Mouse (Mus musculus): ENCODE measurements at regions not wholly inside any gene's neighbourhood (a gene's known extent, or its start where the extent isn't known, plus 50 kb on each side); places are given as distances from the start of the nearest gene placed in this dataset.
"Not testable (repeated sequence)": the region's sequence is repeated elsewhere in the genome, so short reads cannot be mapped to it uniquely, and the experiment has no call there.

- 69% methylated on average over 9 of the region's 9 CpGs for WGBS
- Histone ChIP-seq H3K9me3 (ENCODE audit: control insufficient read depth, low read length) (no peaks in the 10 kb centered on the region), H3K27ac (ENCODE audit: low read length) (no peak overlapping the region), H3K27me3 (ENCODE audit: control insufficient read depth, insufficient read depth, low read depth, low read length) (no peaks in the 10 kb centered on the region), H3K9ac (ENCODE audit: low read length) (no peak overlapping the region), H3K36me3 (ENCODE audit: control insufficient read depth, insufficient read depth, low read length) (no peaks in the 10 kb centered on the region), H3K4me2 (ENCODE audit: low read depth, low read length) (no peak overlapping the region), H3K4me3 (ENCODE audit: low read length) (no peak overlapping the region), H3K4me1 (replicated peaks; ENCODE audit: control insufficient read depth, insufficient read depth, low read length) (no peaks in the 10 kb centered on the region)
- no peak for ATAC-seq (ENCODE audit: low read depth)
Measured at GRCm38 (mm10) chr2:3910086-3910891, 107.2 kb upstream of the Frmd4a start.

GRCm38 (mm10) chr2:3915141-3915540 lies 102.4 kb upstream of the Frmd4a start:
- Histone ChIP-seq H3K27ac (ENCODE audit: low read length) (no peak overlapping the region), H3K9ac (ENCODE audit: low read length) (no peak overlapping the region), H3K4me1 (replicated peaks; ENCODE audit: control insufficient read depth, insufficient read depth, low read length) (no peaks in the 10 kb centered on the region), H3K4me2 (ENCODE audit: low read depth, low read length) (no peak overlapping the region), H3K4me3 (ENCODE audit: low read length) (no peak overlapping the region), H3K36me3 (ENCODE audit: control insufficient read depth, insufficient read depth, low read length) (no peaks in the 10 kb centered on the region), H3K27me3 (ENCODE audit: control insufficient read depth, insufficient read depth, low read depth, low read length) (no peaks in the 10 kb centered on the region), H3K9me3 (ENCODE audit: control insufficient read depth, low read length) (no peaks in the 10 kb centered on the region)
- 78% methylated on average over 7 of the region's 7 CpGs for WGBS
- no peak for ATAC-seq (ENCODE audit: low read depth)

- 82% methylated on average over 3 of the region's 3 CpGs for WGBS
- no peaks in the 10 kb centered on the region for H3K9me3 ChIP-seq (ENCODE audit: control insufficient read depth, low read length)
- H3K27ac ChIP-seq (ENCODE audit: low read length): no peak overlapping the region
- no peaks in the 10 kb centered on the region for H3K36me3 ChIP-seq (ENCODE audit: control insufficient read depth, insufficient read depth, low read length)
- H3K4me2 ChIP-seq (ENCODE audit: low read depth, low read length): no peak overlapping the region
- H3K4me1 ChIP-seq (replicated peaks; ENCODE audit: control insufficient read depth, insufficient read depth, low read length): no peaks in the 10 kb centered on the region
- no peak for ATAC-seq (ENCODE audit: low read depth)
- H3K4me3 ChIP-seq (ENCODE audit: low read length): no peak overlapping the region
- no peaks in the 10 kb centered on the region for H3K27me3 ChIP-seq (ENCODE audit: control insufficient read depth, insufficient read depth, low read depth, low read length)
- no peak overlapping the region for H3K9ac ChIP-seq (ENCODE audit: low read length)
Measured at GRCm38 (mm10) chr2:3916365-3916764, 101.2 kb upstream of the Frmd4a start.

DNA sequence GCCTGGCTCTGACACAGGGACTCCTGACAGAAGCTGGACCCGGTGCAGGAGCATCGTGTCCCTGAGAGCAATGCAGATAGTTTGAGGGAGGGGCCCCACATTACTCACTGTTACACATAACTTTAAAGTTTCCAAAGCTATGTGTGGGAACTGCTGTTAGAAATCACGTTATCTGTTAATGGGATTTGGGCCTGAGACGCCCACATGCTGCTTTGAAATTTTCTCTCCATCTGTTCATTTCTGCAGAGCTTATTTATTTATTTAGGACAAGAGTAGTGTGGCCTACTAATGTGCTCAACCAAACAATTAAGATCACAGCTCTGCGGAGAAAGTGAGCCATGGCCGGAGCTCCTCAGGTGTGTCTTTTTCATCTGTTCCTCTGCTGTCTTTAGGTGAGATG lies 99.4 kb upstream of the Frmd4a start:
- Histone ChIP-seq H3K27ac (ENCODE audit: low read length) (no peak overlapping the region), H3K4me3 (ENCODE audit: low read length) (no peak overlapping the region), H3K27me3 (ENCODE audit: control insufficient read depth, insufficient read depth, low read depth, low read length) (no peaks in the 10 kb centered on the region), H3K9ac (ENCODE audit: low read length) (no peak overlapping the region), H3K36me3 (ENCODE audit: control insufficient read depth, insufficient read depth, low read length) (no peaks in the 10 kb centered on the region), H3K4me2 (ENCODE audit: low read depth, low read length) (no peak overlapping the region), H3K9me3 (ENCODE audit: control insufficient read depth, low read length) (no peaks in the 10 kb centered on the region), H3K4me1 (replicated peaks; ENCODE audit: control insufficient read depth, insufficient read depth, low read length) (no peaks in the 10 kb centered on the region)
- 56% methylated on average over 6 of the region's 6 CpGs for WGBS
- no peak for ATAC-seq (ENCODE audit: low read depth)

DNA sequence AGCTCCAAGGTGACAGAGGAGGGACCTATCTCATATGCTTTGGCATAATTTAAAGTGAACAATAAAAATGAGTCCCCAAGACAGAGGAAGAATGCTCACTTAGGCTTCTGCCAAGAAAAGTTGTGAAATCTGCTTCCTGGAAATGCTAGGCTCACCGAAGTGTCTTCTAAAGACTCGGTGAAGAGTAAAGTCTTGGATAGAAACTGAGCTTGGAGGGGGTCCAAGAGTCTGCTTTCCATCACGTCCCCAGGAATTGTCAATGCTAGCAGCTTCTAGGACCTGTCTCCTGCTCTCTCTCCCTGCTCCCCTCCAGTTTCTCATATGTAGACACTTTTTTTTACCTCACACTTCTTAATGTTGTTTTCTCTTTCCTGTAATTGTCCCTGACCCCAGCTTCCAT lies 97.6 kb upstream of the Frmd4a start:
- no peaks in the 10 kb centered on the region for H3K4me1 ChIP-seq (replicated peaks; ENCODE audit: control insufficient read depth, insufficient read depth, low read length)
- H3K4me2 ChIP-seq (ENCODE audit: low read depth, low read length): no peak overlapping the region
- H3K4me3 ChIP-seq (ENCODE audit: low read length): no peak overlapping the region
- H3K9me3 ChIP-seq (ENCODE audit: control insufficient read depth, low read length): no peaks in the 10 kb centered on the region
- ATAC-seq (ENCODE audit: low read depth): no peak
- no peak overlapping the region for H3K27ac ChIP-seq (ENCODE audit: low read length)
- no peaks in the 10 kb centered on the region for H3K27me3 ChIP-seq (ENCODE audit: control insufficient read depth, insufficient read depth, low read depth, low read length)
- no peaks in the 10 kb centered on the region for H3K36me3 ChIP-seq (ENCODE audit: control insufficient read depth, insufficient read depth, low read length)
- WGBS: 48% methylated on average over 3 of the region's 3 CpGs
- H3K9ac ChIP-seq (ENCODE audit: low read length): no peak overlapping the region

DNA sequence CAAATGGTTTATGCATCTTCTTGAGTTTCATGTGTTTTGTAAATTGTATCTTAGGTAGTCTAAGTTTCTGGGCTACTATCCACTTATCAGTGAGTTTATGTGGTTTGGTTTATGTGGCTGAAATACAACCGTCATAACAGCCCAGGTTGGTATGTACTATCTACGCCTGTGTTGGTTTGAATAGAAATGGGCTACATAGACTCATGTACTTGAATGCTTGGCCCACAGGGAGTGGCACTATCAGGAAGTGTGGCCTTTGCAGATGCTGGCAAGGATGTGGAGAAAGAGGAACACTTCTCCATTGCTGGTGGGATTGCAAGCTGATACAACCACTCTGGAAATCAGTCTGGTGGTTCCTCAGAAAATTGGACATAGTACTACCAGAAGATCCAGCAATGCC lies 96.4 kb upstream of the Frmd4a start:
- not testable (repeated sequence) for H3K4me2 ChIP-seq (ENCODE audit: low read depth, low read length); ATAC-seq (ENCODE audit: low read depth); H3K27me3 ChIP-seq (ENCODE audit: control insufficient read depth, insufficient read depth, low read depth, low read length); H3K36me3 ChIP-seq (ENCODE audit: control insufficient read depth, insufficient read depth, low read length); H3K4me1 ChIP-seq (replicated peaks; ENCODE audit: control insufficient read depth, insufficient read depth, low read length); H3K9ac ChIP-seq (ENCODE audit: low read length); H3K27ac ChIP-seq (ENCODE audit: low read length); H3K4me3 ChIP-seq (ENCODE audit: low read length); H3K9me3 ChIP-seq (ENCODE audit: control insufficient read depth, low read length)
- 92% methylated on average over 2 of the region's 2 CpGs for WGBS

DNA sequence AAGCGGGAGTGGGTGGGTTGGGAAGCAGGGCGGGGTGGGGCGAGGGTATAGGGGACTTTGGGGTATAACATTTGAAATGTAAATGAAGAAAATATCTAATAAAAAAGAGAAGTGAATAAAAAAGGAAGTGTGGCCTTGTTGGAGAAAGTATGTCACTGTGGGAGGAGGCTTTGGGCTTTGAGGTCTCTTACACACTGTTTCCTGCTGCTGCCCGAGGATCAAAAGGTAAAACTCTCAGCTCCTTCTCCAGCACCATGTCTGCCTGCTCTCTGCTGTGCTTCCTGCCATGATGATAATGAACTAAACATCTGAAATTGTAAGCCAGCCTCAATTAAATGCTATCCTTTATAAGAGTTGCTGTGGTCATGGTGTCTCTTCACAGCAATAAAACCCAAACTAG lies 94.8 kb upstream of the Frmd4a start:
- no peak overlapping the region for H3K9ac ChIP-seq (ENCODE audit: low read length)
- H3K9me3 ChIP-seq (ENCODE audit: control insufficient read depth, low read length): no peaks in the 10 kb centered on the region
- H3K27ac ChIP-seq (ENCODE audit: low read length): no peak overlapping the region
- ATAC-seq (ENCODE audit: low read depth): no peak
- no peaks in the 10 kb centered on the region for H3K4me1 ChIP-seq (replicated peaks; ENCODE audit: control insufficient read depth, insufficient read depth, low read length)
- H3K27me3 ChIP-seq (ENCODE audit: control insufficient read depth, insufficient read depth, low read depth, low read length): no peaks in the 10 kb centered on the region
- no peak overlapping the region for H3K4me2 ChIP-seq (ENCODE audit: low read depth, low read length)
- WGBS: 88% methylated on average over 4 of the region's 4 CpGs
- H3K4me3 ChIP-seq (ENCODE audit: low read length): no peak overlapping the region
- H3K36me3 ChIP-seq (ENCODE audit: control insufficient read depth, insufficient read depth, low read length): no peaks in the 10 kb centered on the region

DNA sequence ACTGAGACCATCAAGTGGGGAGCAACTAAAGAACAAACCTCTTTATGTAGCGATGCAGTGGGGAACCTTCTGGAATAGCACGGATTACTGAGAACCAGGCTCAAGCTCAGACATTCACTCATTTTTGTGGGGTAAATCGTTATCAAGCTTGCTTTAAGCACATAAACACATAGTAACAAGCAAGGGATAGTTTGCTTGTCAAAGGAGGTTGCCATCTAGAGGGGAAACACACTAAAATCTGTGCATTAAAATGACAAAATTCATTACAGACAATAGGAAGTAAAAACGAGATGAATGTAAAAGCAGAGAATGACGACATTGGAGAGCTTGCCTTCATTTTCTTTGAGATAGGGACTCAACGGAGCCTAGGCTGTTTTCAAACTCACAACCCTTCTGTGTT lies 92.8 kb upstream of the Frmd4a start:
- Histone ChIP-seq H3K4me3 (ENCODE audit: low read length) (no peak overlapping the region), H3K4me1 (replicated peaks; ENCODE audit: control insufficient read depth, insufficient read depth, low read length) (no peaks in the 10 kb centered on the region), H3K9me3 (ENCODE audit: control insufficient read depth, low read length) (no peaks in the 10 kb centered on the region), H3K4me2 (ENCODE audit: low read depth, low read length) (no peak overlapping the region), H3K27ac (ENCODE audit: low read length) (no peak overlapping the region), H3K27me3 (ENCODE audit: control insufficient read depth, insufficient read depth, low read depth, low read length) (no peaks in the 10 kb centered on the region), H3K36me3 (ENCODE audit: control insufficient read depth, insufficient read depth, low read length) (no peaks in the 10 kb centered on the region), H3K9ac (ENCODE audit: low read length) (no peak overlapping the region)
- no peak for ATAC-seq (ENCODE audit: low read depth)
- 66% methylated on average over 6 of the region's 6 CpGs for WGBS

DNA sequence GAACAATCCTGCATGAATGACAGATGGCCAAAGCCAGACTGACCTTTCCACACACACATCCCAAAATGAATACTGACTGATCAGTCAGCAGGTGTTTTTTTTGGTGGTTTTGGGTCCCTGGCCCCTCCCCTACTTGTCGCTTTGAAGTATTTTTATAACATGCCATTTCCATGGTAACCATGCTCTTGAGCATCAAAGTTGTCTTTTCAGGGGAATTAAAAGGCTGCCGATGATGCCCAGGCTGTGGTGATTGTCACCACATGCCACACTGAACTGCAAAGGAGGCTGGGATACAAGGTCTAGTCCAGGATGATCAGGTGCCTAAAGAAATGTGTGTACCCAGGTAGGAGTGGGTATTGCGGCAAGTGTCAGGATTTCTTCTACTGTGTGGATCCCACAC lies 92.3 kb upstream of the Frmd4a start:
- Histone ChIP-seq H3K4me2 (ENCODE audit: low read depth, low read length) (no peak overlapping the region), H3K36me3 (ENCODE audit: control insufficient read depth, insufficient read depth, low read length) (no peaks in the 10 kb centered on the region), H3K4me3 (ENCODE audit: low read length) (no peak overlapping the region), H3K9ac (ENCODE audit: low read length) (no peak overlapping the region), H3K9me3 (ENCODE audit: control insufficient read depth, low read length) (no peaks in the 10 kb centered on the region), H3K27ac (ENCODE audit: low read length) (no peak overlapping the region), H3K4me1 (replicated peaks; ENCODE audit: control insufficient read depth, insufficient read depth, low read length) (no peaks in the 10 kb centered on the region), H3K27me3 (ENCODE audit: control insufficient read depth, insufficient read depth, low read depth, low read length) (no peaks in the 10 kb centered on the region)
- 81% methylated on average over 3 of the region's 3 CpGs for WGBS
- ATAC-seq (ENCODE audit: low read depth): no peak

DNA sequence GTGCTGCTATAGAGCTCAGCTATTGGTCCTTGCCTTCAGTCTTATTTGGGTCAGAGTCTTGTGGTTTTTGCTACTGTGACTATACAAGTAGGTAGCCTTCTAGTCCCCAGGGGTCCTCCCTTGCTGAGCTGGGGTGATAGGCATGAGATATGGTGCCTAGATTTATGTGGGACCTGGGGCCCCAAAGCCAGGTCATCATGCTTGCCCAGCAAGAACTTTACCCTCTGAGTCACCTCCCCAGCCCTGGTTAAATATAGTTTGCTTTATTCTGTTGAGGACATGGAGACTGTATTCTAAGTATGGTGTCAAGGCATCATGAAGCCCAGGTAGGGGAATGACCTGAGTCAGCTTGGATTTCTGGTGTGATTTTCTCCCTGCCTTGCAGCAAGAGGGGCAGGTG lies 91.4 kb upstream of the Frmd4a start:
- ATAC-seq (ENCODE audit: low read depth): no peak
- H3K36me3 ChIP-seq (ENCODE audit: control insufficient read depth, insufficient read depth, low read length): no peaks in the 10 kb centered on the region
- no peak overlapping the region for H3K9ac ChIP-seq (ENCODE audit: low read length)
- no peak overlapping the region for H3K4me2 ChIP-seq (ENCODE audit: low read depth, low read length)
- no peaks in the 10 kb centered on the region for H3K4me1 ChIP-seq (replicated peaks; ENCODE audit: control insufficient read depth, insufficient read depth, low read length)
- H3K4me3 ChIP-seq (ENCODE audit: low read length): no peak overlapping the region
- H3K27ac ChIP-seq (ENCODE audit: low read length): no peak overlapping the region
- H3K9me3 ChIP-seq (ENCODE audit: control insufficient read depth, low read length): no peaks in the 10 kb centered on the region
- H3K27me3 ChIP-seq (ENCODE audit: control insufficient read depth, insufficient read depth, low read depth, low read length): no peaks in the 10 kb centered on the region
